Mouse (Mus musculus) kidney, postnatal 25 days (tissue): Measurements from ENCODE around the gene Gramd2.

Experiments
- DNase-seq, 2 experiments: peaks; one replicate each; pipeline ENCODE4 v3.0.0; 2021; ENCODE audit warnings: mixed read lengths in 2 of 2

Gene Gramd2

GRCm38 (mm10) chr9:59679678-59680533, at the start of gene Gramd2:
Gramd2 (plus strand) TSS chr9:59680144.
- DNase-seq: peak; percentile 80 to 91

- DNase-seq: no peak
Observed at GRCm38 (mm10) chr9:59638372-59638771, 41.6 kb upstream of the Gramd2 start.

DNA sequence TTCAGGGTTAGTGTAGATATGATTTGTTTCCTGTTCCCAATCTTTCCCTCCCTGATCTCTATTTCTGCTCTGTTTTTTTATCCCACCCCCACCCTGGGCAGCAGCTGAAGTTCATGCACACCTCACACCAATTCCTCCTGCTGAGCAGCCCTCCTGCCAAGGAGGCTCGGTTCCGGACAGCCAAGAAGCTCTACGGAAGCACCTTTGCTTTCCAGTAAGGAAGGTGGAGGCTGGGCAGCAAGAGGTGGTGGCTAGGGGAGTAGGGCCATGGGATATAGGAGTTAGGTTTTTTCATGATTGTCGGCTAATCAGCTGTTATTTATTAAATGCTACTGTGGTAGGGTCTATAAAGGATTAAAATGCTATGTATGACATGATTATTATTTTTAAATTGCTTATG, 40.0 kb upstream of the Gramd2 start:
- DNase-seq: no peak

GRCm38 (mm10) chr9:59641320-59641719, 38.6 kb upstream of the Gramd2 start:
- no peak for DNase-seq

GRCm38 (mm10) chr9:59649911-59650310, 30.0 kb upstream of the Gramd2 start:
- no peak for DNase-seq

GRCm38 (mm10) chr9:59653371-59653770, 26.6 kb upstream of the Gramd2 start:
- DNase-seq: no peak

DNA sequence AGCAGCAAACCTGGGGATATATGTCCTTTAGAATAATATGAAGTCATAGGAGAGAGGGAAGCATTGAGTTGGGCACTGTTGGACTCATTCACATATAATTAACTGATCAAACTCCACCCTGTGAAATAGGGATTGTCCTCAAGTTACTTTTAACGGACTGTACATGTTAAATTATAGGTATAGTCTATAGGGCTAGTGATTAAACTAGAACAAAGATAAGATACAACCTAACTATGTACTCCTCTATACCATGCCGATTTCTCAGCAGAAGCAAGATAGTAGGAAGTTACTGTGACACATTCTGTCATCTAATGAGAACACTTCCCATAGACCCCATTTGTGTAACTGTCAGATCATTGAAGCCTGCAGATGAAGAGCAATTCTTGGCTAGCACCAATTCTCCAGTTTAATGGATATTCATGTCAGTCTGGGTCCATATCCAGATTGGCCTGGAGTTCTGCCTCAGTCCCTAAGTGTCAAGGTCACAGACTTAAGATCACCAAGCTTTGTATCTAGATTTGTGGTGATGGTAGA, 25.4 kb upstream of the Gramd2 start:
- DNase-seq: no peak

GRCm38 (mm10) chr9:59655958-59656634, 23.8 kb upstream of the Gramd2 start, which contains the start of gene Pkm:
Pkm (plus strand) TSS chr9:59656368.
- peak; percentile 97 to 99 for DNase-seq

- peak; percentile 84 to 85 for DNase-seq
Observed at GRCm38 (mm10) chr9:59656635-59657617, 23.0 kb upstream of the Gramd2 start.

GRCm38 (mm10) chr9:59658146-59658545, 21.8 kb upstream of the Gramd2 start:
- no peak for DNase-seq

DNA sequence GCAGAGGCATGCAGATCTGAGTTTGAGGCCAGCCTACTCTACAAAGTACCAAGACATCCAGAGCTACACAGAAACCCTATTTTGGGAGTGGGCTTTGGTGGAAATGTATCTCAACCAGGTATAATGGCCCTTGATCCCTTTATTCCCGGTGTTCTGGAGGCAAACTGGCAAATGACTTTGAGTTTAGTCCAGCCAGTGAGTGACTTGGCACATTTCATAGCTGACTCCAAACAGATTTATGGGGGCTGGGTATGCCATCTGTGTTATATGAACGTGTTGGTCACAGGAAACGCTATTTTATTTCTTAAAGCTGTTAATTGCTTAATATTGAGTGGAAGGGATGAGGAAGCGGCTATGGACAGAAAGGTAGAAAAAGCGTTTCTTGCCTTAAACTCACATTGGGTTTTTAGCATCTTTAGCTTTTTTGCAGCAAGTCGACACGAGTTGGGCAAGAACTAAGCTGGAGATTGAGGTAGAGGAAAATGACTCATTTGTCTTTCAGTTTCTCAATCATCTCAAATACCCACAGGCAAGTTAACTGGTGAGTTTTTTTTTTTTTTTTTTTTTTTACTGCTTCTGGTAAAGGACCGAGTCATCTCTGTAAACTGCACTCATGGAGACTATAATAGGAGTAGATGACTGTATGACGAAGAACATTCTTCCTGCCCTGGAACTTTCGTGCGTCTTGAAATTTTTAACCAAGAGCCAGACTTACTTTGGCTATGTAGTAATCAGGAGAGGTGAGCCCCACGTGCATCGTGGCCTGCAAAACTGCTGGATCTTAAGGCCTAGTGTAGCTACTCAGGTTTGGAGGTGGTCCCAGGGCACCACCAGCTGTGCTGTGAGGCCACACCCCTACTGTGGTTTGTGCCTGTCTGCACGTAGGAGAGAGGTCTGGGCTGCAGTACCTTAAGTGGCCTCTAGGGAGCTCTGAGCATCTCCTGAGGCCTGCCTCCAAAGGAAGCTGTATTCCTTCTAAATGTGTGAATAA, 20.6 kb upstream of the Gramd2 start:
- DNase-seq: peak; percentile 87 to 90

DNA sequence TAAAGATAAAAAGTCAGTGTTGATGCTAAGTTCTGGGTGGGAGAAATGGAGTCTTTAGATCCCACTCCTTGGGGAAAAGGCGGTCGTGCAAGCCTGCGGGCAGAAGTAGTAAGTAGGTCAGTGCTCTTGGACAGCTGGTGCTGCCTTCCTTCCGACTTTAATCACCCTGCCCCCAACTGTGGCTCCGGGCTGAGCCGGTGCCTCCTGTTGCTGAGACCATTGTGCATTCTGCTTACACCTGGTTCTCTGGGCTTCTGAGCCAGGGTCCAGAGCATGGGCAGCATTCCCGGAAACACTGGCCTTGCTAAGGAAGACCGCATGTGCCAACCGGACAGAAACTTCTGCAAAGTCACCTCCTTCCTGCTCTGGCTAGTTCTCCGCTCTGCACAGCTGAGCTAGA, 19.5 kb upstream of the Gramd2 start:
- DNase-seq: peak; percentile 66 to 84

DNA sequence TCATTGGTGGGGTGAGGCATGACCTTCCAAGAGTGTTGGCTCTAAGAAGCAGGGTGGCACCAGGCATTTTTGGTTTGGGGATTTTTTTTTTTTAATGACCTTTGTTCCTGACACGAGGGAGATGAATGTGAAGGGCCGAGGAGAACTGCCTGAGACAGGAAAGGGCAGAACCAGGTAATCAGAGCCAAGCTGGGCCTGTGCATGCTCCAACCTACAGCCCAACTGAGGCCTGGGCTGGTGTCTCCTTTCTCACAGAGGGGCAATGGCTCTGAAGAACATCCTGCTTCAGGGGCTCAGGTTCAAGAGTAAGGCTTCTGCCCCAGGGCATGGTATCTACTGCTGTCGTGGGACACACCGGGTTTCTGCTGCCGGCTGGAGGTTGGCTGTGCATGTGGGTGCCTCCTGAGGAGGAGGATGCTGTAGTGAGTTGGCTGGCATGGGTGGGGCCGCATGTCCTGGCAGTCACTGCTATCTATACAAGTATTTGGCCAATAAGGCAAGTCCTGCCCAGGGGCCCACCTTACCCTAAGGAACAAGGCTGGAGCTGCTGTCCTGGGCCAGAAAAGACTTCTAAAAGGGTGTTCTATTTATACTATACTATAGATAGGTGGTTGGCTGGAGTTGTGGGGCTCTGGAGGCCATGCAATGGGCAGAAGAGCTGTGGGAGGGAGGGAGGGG, 18.5 kb upstream of the Gramd2 start:
- no peak for DNase-seq

- no peak for DNase-seq
Observed at GRCm38 (mm10) chr9:59663226-59663625, 16.7 kb upstream of the Gramd2 start.

DNA sequence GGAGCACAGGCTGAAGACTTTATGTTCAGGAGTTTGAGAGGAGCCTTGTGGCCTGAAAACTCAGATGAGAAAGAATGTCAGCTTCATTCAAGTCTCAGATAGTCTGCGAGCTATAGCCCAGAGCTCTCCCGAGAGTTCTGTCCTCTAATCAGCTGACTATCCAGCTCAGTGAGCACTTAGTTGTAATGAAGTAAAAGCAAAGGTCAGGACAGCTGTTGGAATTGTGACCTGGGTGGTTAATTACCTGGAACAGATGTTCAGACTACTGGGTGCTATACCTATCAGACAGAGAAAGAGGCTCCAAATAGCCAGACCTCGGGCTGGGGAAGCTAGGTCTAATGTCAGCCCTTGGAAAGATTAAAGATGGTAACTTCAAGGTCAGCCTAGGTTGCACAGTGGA, 16.0 kb upstream of the Gramd2 start:
- peak; percentile 42 to 64 for DNase-seq

DNA sequence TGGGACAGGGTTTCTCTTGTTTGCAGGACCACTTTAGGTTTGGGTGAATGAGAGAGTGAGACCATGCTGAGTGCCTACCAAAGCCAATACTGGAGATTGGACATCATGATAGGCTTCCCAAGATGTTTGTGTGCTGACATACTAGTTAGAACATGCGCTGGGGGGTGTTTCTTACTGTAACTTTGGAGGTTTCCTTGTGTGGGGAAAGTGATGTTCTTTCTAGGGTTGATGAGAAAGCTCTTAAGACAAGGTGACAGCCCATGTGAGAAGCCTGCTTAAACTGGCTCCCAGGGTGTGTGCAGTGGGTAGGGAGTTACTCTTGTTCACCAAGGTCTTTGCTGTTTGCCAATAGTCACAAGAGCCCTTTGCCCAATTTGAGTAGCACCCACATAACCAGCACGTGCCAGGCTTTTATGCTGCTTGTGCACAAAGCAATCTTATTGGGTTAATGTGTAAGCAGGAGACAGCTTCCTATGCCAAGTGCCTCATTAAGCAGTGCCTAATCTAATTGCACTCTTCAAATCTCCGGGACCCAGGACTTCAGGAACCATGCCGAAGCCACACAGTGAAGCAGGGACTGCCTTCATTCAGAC, 15.2 kb upstream of the Gramd2 start:
- peak; percentile 63 to 83 for DNase-seq

- no peak for DNase-seq
Observed at GRCm38 (mm10) chr9:59666016-59666415, 13.9 kb upstream of the Gramd2 start.

- DNase-seq: no peak
Observed at GRCm38 (mm10) chr9:59666813-59667212, 13.1 kb upstream of the Gramd2 start.

- DNase-seq: no peak
Observed at GRCm38 (mm10) chr9:59667250-59667649, 12.7 kb upstream of the Gramd2 start.

- DNase-seq: no peak
Observed at GRCm38 (mm10) chr9:59667904-59668303, 12.0 kb upstream of the Gramd2 start.
